ENCODE assay signal across 8 mouse cellular contexts in the genomic region with DNA sequence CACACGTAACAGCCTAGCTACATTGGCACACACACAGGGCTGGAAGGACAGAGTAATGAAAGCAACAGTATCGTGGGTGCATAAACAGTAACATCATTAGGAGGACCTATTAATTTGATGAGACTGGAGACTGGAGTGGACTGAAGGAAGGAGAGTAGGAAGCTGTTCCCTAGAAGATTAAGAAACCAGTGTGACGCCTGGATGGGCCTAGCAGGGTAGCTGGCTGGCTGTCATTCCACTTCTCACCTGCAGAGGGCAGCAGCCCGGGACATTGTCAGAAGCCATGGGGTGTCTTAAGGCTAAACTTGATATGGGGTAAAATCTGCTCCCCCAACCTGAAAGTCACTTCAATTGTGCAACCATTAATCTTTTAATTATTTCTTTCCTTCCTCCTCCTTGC.
DNase-seq lines count a peak whose midpoint lies in the region; ATAC-seq and TF ChIP-seq lines count a peak whose summit lies in the region.

No protein-coding gene starts in this region.

- H3K4me2 ChIP-seq in neural tube, embryonic 15.5 days = no peak overlapping the region
- H3K4me2 ChIP-seq in limb, embryonic 11.5 days (ENCODE audit: low read depth, severe bottlenecking) = no peak overlapping the region
- no peak overlapping the region for H3K4me2 ChIP-seq in midbrain, embryonic 16.5 days (ENCODE audit: low read length)

- no peak overlapping the region for H3K27ac ChIP-seq in neural tube, embryonic 15.5 days (replicated peaks)
- no peak overlapping the region for H3K27ac ChIP-seq in cortical plate, adult 2 months (ENCODE audit: insufficient read depth, low read length)
- H3K27ac ChIP-seq in limb, embryonic 11.5 days (replicated peaks; ENCODE audit: low read depth, low read length) = no peak overlapping the region
- no peak overlapping the region for H3K27ac ChIP-seq in midbrain, embryonic 16.5 days (ENCODE audit: low read length)

- peaks cover 5% of the 10 kb centered on the region; the same call in 1 of the 2 replicates for H3K4me1 ChIP-seq in neural tube, embryonic 15.5 days
- H3K4me1 ChIP-seq in cortical plate, adult 2 months (ENCODE audit: control insufficient read depth, insufficient read depth, low read length) = no peaks in the 10 kb centered on the region
- H3K4me1 ChIP-seq in limb, embryonic 11.5 days (ENCODE audit: control insufficient read depth, insufficient read depth, low read length) = no peaks in the 10 kb centered on the region
- H3K4me1 ChIP-seq in midbrain, embryonic 16.5 days (ENCODE audit: control insufficient read depth, insufficient read depth, low read length) = no peaks in the 10 kb centered on the region

- TF ChIP-seq CTCF in cortical plate, adult 2 months (IDR thresholded peaks at IDR 0.05; ENCODE audit: extremely low read depth, insufficient read depth, low read length) = peak; percentile 88

- no peak overlapping the region for H3K9ac ChIP-seq in neural tube, embryonic 15.5 days (replicated peaks)
- H3K9ac ChIP-seq in limb, embryonic 11.5 days (ENCODE audit: low read length) = no peak overlapping the region
- no peak overlapping the region for H3K9ac ChIP-seq in midbrain, embryonic 16.5 days (ENCODE audit: low read depth, low read length)

- no peak for TF ChIP-seq POLR2A in cortical plate, adult 2 months (IDR thresholded peaks at IDR 0.05; ENCODE audit: extremely low read depth, insufficient read depth, low read length)

- H3K4me3 ChIP-seq in neural tube, embryonic 15.5 days (replicated peaks) = no peak overlapping the region
- H3K4me3 ChIP-seq in cortical plate, adult 2 months (ENCODE audit: insufficient read depth, low read length) = no peak overlapping the region
- no peak overlapping the region for H3K4me3 ChIP-seq in limb, embryonic 11.5 days (ENCODE audit: low read depth, low read length)
- no peak overlapping the region for H3K4me3 ChIP-seq in midbrain, embryonic 16.5 days (ENCODE audit: low read depth, low read length)

- peaks cover 9% of the 10 kb centered on the region for H3K36me3 ChIP-seq in neural tube, embryonic 15.5 days
- no peaks in the 10 kb centered on the region for H3K36me3 ChIP-seq in limb, embryonic 11.5 days (ENCODE audit: control insufficient read depth, insufficient read depth, low read length)
- H3K36me3 ChIP-seq in midbrain, embryonic 16.5 days (ENCODE audit: control insufficient read depth, insufficient read depth, low read length) = no peaks in the 10 kb centered on the region

- ATAC-seq in neural tube, embryonic 15.5 days (ENCODE audit: low FRiP score) = no peak
- peak; percentile 51; the same call in 1 of the 2 replicates for ATAC-seq in limb, embryonic 11.5 days (ENCODE audit: insufficient number of reproducible peaks, low FRiP score, low TSS enrichment, low read depth)
- ATAC-seq in midbrain, embryonic 16.5 days = peak; percentile 57

- H3K9me3 ChIP-seq in neural tube, embryonic 15.5 days (replicated peaks) = no peaks in the 10 kb centered on the region
- H3K9me3 ChIP-seq in limb, embryonic 11.5 days (ENCODE audit: control insufficient read depth, low read length) = no peaks in the 10 kb centered on the region
- no peaks in the 10 kb centered on the region for H3K9me3 ChIP-seq in midbrain, embryonic 16.5 days (replicated peaks; ENCODE audit: control insufficient read depth, low read length, poor library complexity, severe bottlenecking)

- H3K27me3 ChIP-seq in neural tube, embryonic 15.5 days (replicated peaks) = no peaks in the 10 kb centered on the region
- H3K27me3 ChIP-seq in limb, embryonic 11.5 days (ENCODE audit: control insufficient read depth, insufficient read depth, low read length) = no peaks in the 10 kb centered on the region
- H3K27me3 ChIP-seq in midbrain, embryonic 16.5 days (ENCODE audit: control insufficient read depth, insufficient read depth, low read depth, low read length) = no peaks in the 10 kb centered on the region

- intact Hi-C loops in gastrocnemius, postnatal 36 days (cut with DNase I) = loop anchor here (2.0 to 10.0 kb wide), 2 partner anchors 78 to 240 kb away; partner anchors contain the start of genes Epb41l4b and Ptpn3

- 28% methylated on average over 4 of the region's 4 CpGs for WGBS in neural tube, embryonic 15.5 days
- WGBS in limb, embryonic 11.5 days = 35% methylated on average over 4 of the region's 4 CpGs
- WGBS in midbrain, embryonic 16.5 days = 31% methylated on average over 4 of the region's 4 CpGs

- DNase-seq in neural tube, embryonic 10.5 days (ENCODE audit: extremely low spot score, low spot score) = peak; percentile 75
- DNase-seq in gastrocnemius, postnatal 36 days = peak; percentile 72 to 73
- DNase-seq in kidney, adult 8-10 months = peak; percentile 58 to 78
- peak; percentile 81 for DNase-seq in limb, embryonic 11.5 days (ENCODE audit: low spot score)
- DNase-seq in spleen, postnatal 10 days (ENCODE audit: low spot score in 2 of 2) = peak; percentile 68 to 84
